Mouse (Mus musculus) CD4-positive, CD25-positive, alpha-beta regulatory T cell, adult 4 months (primary cell): ENCODE data around the gene Nktr. TPM values are rescaled to one million over a fixed set of nuclear protein-coding genes. Genes with fewer than 3 reads are reported as not detected.
A peak's percentile ranks its signal among the peaks of the same experiment; 100 is the strongest.

Experiments
- ATAC-seq: one replicate; pipeline ENCODE4 v1.8.0; 2017
- polyA plus RNA-seq, 2 experiments: library from polyadenylated mRNA; unstranded; fragments of 100-300 nt; shearing (Covaris generic); gene quantifications; one replicate each; pipeline ENCODE4 v1.2.1; 2017

Nktr gene
- polyA plus RNA-seq, 2 experiments from 2014 or later, result 104 to 128 TPM

- no peak for ATAC-seq
Measured at GRCm38 (mm10) chr9:121707801-121708200, 11.2 kb upstream of the Nktr start.

GRCm38 (mm10) chr9:121708506-121709486 lies 10.2 kb upstream of the Nktr start:
- no peak for ATAC-seq

- ATAC-seq, result peak; percentile 93
Measured at GRCm38 (mm10) chr9:121709898-121710583, 8.9 kb upstream of the Nktr start, which contains the start of gene Ss18l2. TSS of gene Ss18l2 (plus strand) at chr9:121710329.

GRCm38 (mm10) chr9:121710584-121710975 lies 8.4 kb upstream of the Nktr start:
- peak; percentile 33 for ATAC-seq

GRCm38 (mm10) chr9:121717048-121717447 lies 1.9 kb upstream of the Nktr start:
- ATAC-seq, result no peak

- peak; percentile 34 for ATAC-seq
Measured at GRCm38 (mm10) chr9:121718070-121718705, 781 bp upstream of the Nktr start.

GRCm38 (mm10) chr9:121719347-121720331 lies 670 bp downstream of the Nktr start:
- peak; percentile 38 for ATAC-seq

- no peak for ATAC-seq
Measured at GRCm38 (mm10) chr9:121740490-121740889, 21.5 kb downstream of the Nktr start.

GRCm38 (mm10) chr9:121741168-121741567 lies 22.2 kb downstream of the Nktr start:
- ATAC-seq, result peak; percentile 75

GRCm38 (mm10) chr9:121744051-121744450 lies 25.1 kb downstream of the Nktr start:
- ATAC-seq, result no peak

GRCm38 (mm10) chr9:121752774-121753173 lies 33.8 kb downstream of the Nktr start:
- ATAC-seq, result no peak

GRCm38 (mm10) chr9:121754624-121755023 lies 35.7 kb downstream of the Nktr start:
- no peak for ATAC-seq

GRCm38 (mm10) chr9:121756785-121757184 lies 37.8 kb downstream of the Nktr start:
- ATAC-seq, result no peak

- ATAC-seq, result peak; percentile 58
Measured at GRCm38 (mm10) chr9:121757432-121757831, 38.5 kb downstream of the Nktr start.

- no peak for ATAC-seq
Measured at GRCm38 (mm10) chr9:121757835-121758814, 39.2 kb downstream of the Nktr start.

- ATAC-seq, result peak; percentile 23
Measured at GRCm38 (mm10) chr9:121759091-121760081, 40.4 kb downstream of the Nktr start, which contains the start of gene Zfp651. TSS of gene Zfp651 (plus strand) at chr9:121759330.

GRCm38 (mm10) chr9:121760271-121761090 lies 41.5 kb downstream of the Nktr start:
- no peak for ATAC-seq

GRCm38 (mm10) chr9:121761091-121761665 lies 42.2 kb downstream of the Nktr start:
- no peak for ATAC-seq
